In genomic region chr12:108305812-108306794, GRCm38 (mm10) we compare ENCODE assay signal across 8 mouse cellular contexts. TPM values are rescaled to one million over a fixed set of nuclear protein-coding genes. Genes with fewer than 3 reads are reported as not detected.
DNase-seq lines count a peak whose midpoint lies in the region; ATAC-seq and TF ChIP-seq lines count a peak whose summit lies in the region.

Gene Hhipl1, plus strand, starts transcription at chr12:108306270.

- no peaks in the 10 kb centered on the region for H3K9me3 ChIP-seq in lung, embryonic 14.5 days (ENCODE audit: low read depth, low read length)
- no peaks in the 10 kb centered on the region for H3K9me3 ChIP-seq in heart, embryonic 10.5 days
- H3K9me3 ChIP-seq in kidney, postnatal 0 days (replicated peaks; ENCODE audit: low read length), result no peaks in the 10 kb centered on the region
- no peaks in the 10 kb centered on the region for H3K9me3 ChIP-seq in midbrain, embryonic 11.5 days (ENCODE audit: control insufficient read depth, low read length)

- H3K4me3 ChIP-seq in lung, embryonic 14.5 days (ENCODE audit: low read depth, low read length), result peak within 1 kb of the TSS; percentile 53
- H3K4me3 ChIP-seq in heart, embryonic 10.5 days, result peak within 1 kb of the TSS; percentile 71
- H3K4me3 ChIP-seq in kidney, postnatal 0 days (replicated peaks; ENCODE audit: low read depth, low read length), result peak within 1 kb of the TSS; percentile 49
- peak within 1 kb of the TSS; percentile 54 for H3K4me3 ChIP-seq in midbrain, embryonic 11.5 days (ENCODE audit: low read depth, low read length)

- TF ChIP-seq POLR2A in brain, embryonic 14.5 days (IDR thresholded peaks at IDR 0.05; ENCODE audit: borderline replicate concordance, extremely low read depth, insufficient read depth, insufficient read length, poor library complexity, severe bottlenecking), result 0 out of 2 replicates have a peak, but pooled peaks have one; percentile 37

- no peak within 1 kb of the TSS; the same call in 1 of the 2 replicates for H3K27ac ChIP-seq in lung, embryonic 14.5 days (ENCODE audit: low read depth)
- peak within 1 kb of the TSS; percentile 87 for H3K27ac ChIP-seq in heart, embryonic 10.5 days
- no peak within 1 kb of the TSS for H3K27ac ChIP-seq in kidney, postnatal 0 days
- H3K27ac ChIP-seq in midbrain, embryonic 11.5 days (ENCODE audit: low read depth, low read length), result no peak within 1 kb of the TSS

- WGBS in lung, embryonic 14.5 days, result 3% methylated on average over 66 of the region's 67 CpGs
- WGBS in heart, embryonic 10.5 days, result 3% methylated on average over 62 of the region's 67 CpGs
- WGBS in kidney, postnatal 0 days, result 2% methylated on average over 61 of the region's 67 CpGs
- WGBS in midbrain, embryonic 11.5 days, result 5% methylated on average over 67 of the region's 67 CpGs

- peak; percentile 83 for DNase-seq in lung, embryonic 14.5 days
- DNase-seq in lung, adult 18-20 months, result no peak
- peak; percentile 70 for DNase-seq in brain, embryonic 14.5 days (ENCODE audit: low read depth)
- no peak for DNase-seq in heart, embryonic 10.5 days (ENCODE audit: low spot score)
- DNase-seq in kidney, postnatal 0 days (ENCODE audit: low spot score), result peak; percentile 79
- peak; percentile 95 for DNase-seq in midbrain, embryonic 11.5 days (ENCODE audit: low spot score, missing footprints)
- no peak for DNase-seq in thymus, postnatal 14 days
- DNase-seq in layer of hippocampus, adult 9-11 months, result no peak

- H3K4me2 ChIP-seq in lung, embryonic 14.5 days, result peak within 1 kb of the TSS; percentile 99
- H3K4me2 ChIP-seq in kidney, postnatal 0 days (ENCODE audit: low read length), result peak within 1 kb of the TSS; percentile 95
- H3K4me2 ChIP-seq in midbrain, embryonic 11.5 days, result peak within 1 kb of the TSS; percentile 94

- peaks cover 14% of the 10 kb centered on the region for H3K4me1 ChIP-seq in lung, embryonic 14.5 days (ENCODE audit: insufficient read depth)
- H3K4me1 ChIP-seq in heart, embryonic 10.5 days, result peaks cover 22% of the 10 kb centered on the region
- H3K4me1 ChIP-seq in kidney, postnatal 0 days (replicated peaks; ENCODE audit: insufficient read depth, low read length), result peaks cover 5% of the 10 kb centered on the region
- H3K4me1 ChIP-seq in midbrain, embryonic 11.5 days (ENCODE audit: control insufficient read depth, insufficient read depth, low read length), result peaks cover 19% of the 10 kb centered on the region

- H3K36me3 ChIP-seq in lung, embryonic 14.5 days (ENCODE audit: insufficient read depth), result no peaks in the 10 kb centered on the region
- H3K36me3 ChIP-seq in heart, embryonic 10.5 days, result no peaks in the 10 kb centered on the region
- H3K36me3 ChIP-seq in kidney, postnatal 0 days (ENCODE audit: insufficient read depth, low read length), result no peaks in the 10 kb centered on the region
- no peaks in the 10 kb centered on the region for H3K36me3 ChIP-seq in midbrain, embryonic 11.5 days (ENCODE audit: control insufficient read depth, insufficient read depth, low read length)

- no peak for TF ChIP-seq CTCF in lung, embryonic 14.5 days (IDR thresholded peaks at IDR 0.05; ENCODE audit: low read depth)
- TF ChIP-seq CTCF in brain, embryonic 14.5 days (IDR thresholded peaks at IDR 0.05; ENCODE audit: borderline replicate concordance, extremely low read depth, insufficient read depth, insufficient read length), result no peak
- no peak; the same call in 1 of the 2 replicates for TF ChIP-seq CTCF in kidney, postnatal 0 days (IDR thresholded peaks at IDR 0.05; ENCODE audit: low read depth)

- ATAC-seq in lung, embryonic 14.5 days (ENCODE audit: insufficient read depth), result peak; percentile 68
- peak; percentile 37 for ATAC-seq in kidney, postnatal 0 days (replicated peaks; ENCODE audit: low FRiP score, low read depth)
- peak; percentile 78 for ATAC-seq in midbrain, embryonic 11.5 days (ENCODE audit: low FRiP score)

- H3K9ac ChIP-seq in lung, embryonic 14.5 days, result peak within 1 kb of the TSS; percentile 73
- H3K9ac ChIP-seq in kidney, postnatal 0 days (ENCODE audit: low read depth, low read length), result peak within 1 kb of the TSS; percentile 68
- H3K9ac ChIP-seq in midbrain, embryonic 11.5 days (ENCODE audit: low read length), result peak within 1 kb of the TSS; percentile 90

- H3K27me3 ChIP-seq in lung, embryonic 14.5 days (ENCODE audit: insufficient read depth, low read length), result peaks cover 23% of the 10 kb centered on the region
- H3K27me3 ChIP-seq in heart, embryonic 10.5 days (ENCODE audit: insufficient read depth, poor library complexity, severe bottlenecking), result peaks cover 65% of the 10 kb centered on the region
- peaks cover 4% of the 10 kb centered on the region; the same call in 1 of the 2 replicates for H3K27me3 ChIP-seq in kidney, postnatal 0 days (ENCODE audit: insufficient read depth, low read length)
- no peaks in the 10 kb centered on the region; the same call in 1 of the 2 replicates for H3K27me3 ChIP-seq in midbrain, embryonic 11.5 days (ENCODE audit: control insufficient read depth, insufficient read depth, low read length)

RNA-seq across cellular contexts. Expression of gene Hhipl1, which starts in this region (rescaled TPM):
- 0.76 and 0.82 TPM in 2 replicates for polyA plus RNA-seq in lung, embryonic 14.5 days (2014; fragmentation: Nextera tagmentation; extraction: Ambion mirVana)
- 3.9 and 4.3 TPM in 2 replicates for polyA plus RNA-seq in brain, embryonic 14.5 days (2012; rRNA removed)
- polyA plus RNA-seq in heart, embryonic 10.5 days (2016; fragmentation: Nextera tagmentation; extraction: Ambion mirVana), result 0.28 and 0.64 TPM in 2 replicates
- 0.37 and 0.43 TPM in 2 replicates for polyA plus RNA-seq in kidney, postnatal 0 days (2015; fragmentation: Nextera tagmentation; extraction: Ambion mirVana)
- polyA plus RNA-seq in midbrain, embryonic 11.5 days (2014; fragmentation: Nextera tagmentation; extraction: Ambion mirVana), result 2.7 and 3.5 TPM in 2 replicates

Comparison
In these comparisons a context has a peak if more than half of its experiments do, and no peak if none do; other contexts are left out.
1. Peak in DNase-seq, ATAC-seq, H3K4me3 ChIP-seq, H3K9ac ChIP-seq and H3K4me2 ChIP-seq in lung, embryonic 14.5 days; RNA of the gene not detected or under 1 TPM.
2. Peak in DNase-seq, ATAC-seq, H3K4me3 ChIP-seq, H3K9ac ChIP-seq and H3K4me2 ChIP-seq in kidney, postnatal 0 days; RNA of the gene not detected or under 1 TPM.
3. DNase-seq: peak in brain, embryonic 14.5 days (single experiment) and midbrain, embryonic 11.5 days (single experiment); none in lung, adult 18-20 months (0 of 2), heart, embryonic 10.5 days (single experiment), thymus, postnatal 14 days (single experiment) and layer of hippocampus, adult 9-11 months (single experiment).
4. Peak in every context shown above with its lines, with median percentiles within 50 percentile points of each other: ATAC-seq, H3K4me2 ChIP-seq, H3K4me3 ChIP-seq and H3K9ac ChIP-seq.